Mouse (Mus musculus): ENCODE measurements around the gene Scgb2b12. TPM values are rescaled to one million over a fixed set of nuclear protein-coding genes. Genes with fewer than 3 reads are reported as not detected.
"Not testable (repeated sequence)": the region's sequence is repeated elsewhere in the genome, so short reads cannot be mapped to it uniquely, and the experiment has no call there.

The Scgb2b12 gene
- polyA plus RNA-seq (2012; rRNA removed): not detected in 2 replicates

DNA sequence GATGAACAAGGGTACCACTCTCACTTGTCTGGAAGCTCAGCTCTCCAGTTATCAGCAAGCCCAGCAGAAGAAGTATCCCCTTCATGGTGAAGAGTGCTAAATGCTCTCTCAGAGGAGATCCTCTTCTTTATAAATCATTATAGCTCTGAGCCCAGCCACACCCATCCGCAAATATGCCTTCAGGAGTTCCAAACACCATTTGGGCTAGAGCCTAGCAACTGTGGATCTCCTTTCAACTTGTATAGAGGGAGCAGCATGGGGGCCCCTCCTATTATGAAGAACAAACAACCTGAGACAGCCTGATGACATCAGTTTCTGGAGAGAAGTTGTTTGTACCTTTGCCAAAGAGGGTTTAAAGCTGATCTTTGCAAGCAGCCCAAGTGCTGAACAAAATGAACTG lies at the start of gene Scgb2b12:
Gene Scgb2b12, minus strand, starts transcription at position 101 of the 400 bp plus-strand sequence.
- H3K4me3 ChIP-seq (ENCODE audit: low read depth, low read length); H3K27me3 ChIP-seq (ENCODE audit: control insufficient read depth, insufficient read depth, low read length); H3K4me1 ChIP-seq (ENCODE audit: control insufficient read depth, insufficient read depth, insufficient read length, low read length); H3K27ac ChIP-seq (ENCODE audit: insufficient read depth, low read depth, low read length); H3K36me3 ChIP-seq (ENCODE audit: control insufficient read depth, insufficient read depth, low read length): not testable (repeated sequence)
- WGBS: 72% methylated on average over 1 of the region's 1 CpGs

DNA sequence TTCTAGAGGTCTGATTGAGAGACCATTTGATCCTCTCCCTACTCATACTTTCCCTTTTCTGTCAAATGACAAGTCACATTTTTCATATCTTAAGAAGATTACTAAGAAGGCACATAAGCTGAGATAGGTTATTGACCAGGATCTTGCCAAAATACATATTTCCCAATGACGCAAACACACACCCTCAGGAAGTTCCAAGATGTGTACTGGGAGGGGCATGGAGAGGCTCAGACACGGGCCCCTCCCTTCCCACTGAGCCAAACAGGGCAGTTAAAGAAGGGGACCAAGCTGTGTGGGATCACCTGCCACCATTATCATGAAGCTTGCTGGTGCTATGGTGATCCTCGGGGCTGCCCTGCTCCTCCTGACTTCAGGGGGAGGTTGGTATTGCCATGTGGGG lies 6.8 kb upstream of the Scgb2b12 start, which contains the start of gene Scgb1b12:
Gene Scgb1b12, plus strand, starts transcription at position 301 of the 400 bp plus-strand sequence.
- not testable (repeated sequence) for H3K27ac ChIP-seq (ENCODE audit: insufficient read depth, low read depth, low read length); H3K4me3 ChIP-seq (ENCODE audit: low read depth, low read length); H3K36me3 ChIP-seq (ENCODE audit: control insufficient read depth, insufficient read depth, low read length); H3K27me3 ChIP-seq (ENCODE audit: control insufficient read depth, insufficient read depth, low read length); H3K4me1 ChIP-seq (ENCODE audit: control insufficient read depth, insufficient read depth, insufficient read length, low read length)
- WGBS: 69% methylated on average over 2 of the region's 3 CpGs

Other genes with a start within 250 kb of the Scgb2b12 start
- not detected in 2 replicates for gene Scgb1b10, start 226.4 kb downstream of the Scgb2b12 start, polyA plus RNA-seq (2012; rRNA removed)
- not detected in 2 replicates for gene Scgb2b11, start 116.1 kb downstream of the Scgb2b12 start, polyA plus RNA-seq (2012; rRNA removed)
- gene Scgb1b11, start 104.4 kb downstream of the Scgb2b12 start, polyA plus RNA-seq (2012; rRNA removed): not detected in 2 replicates
- not detected in 2 replicates for gene Scgb1b12, start 6.9 kb upstream of the Scgb2b12 start, polyA plus RNA-seq (2012; rRNA removed)
- not detected in 2 replicates for gene Scgb1b29, start 114.3 kb upstream of the Scgb2b12 start, polyA plus RNA-seq (2012; rRNA removed)